Mouse (Mus musculus) MEL (cell line): ENCODE data around the gene Macf1. TPM values are rescaled to one million over a fixed set of nuclear protein-coding genes. Genes with fewer than 3 reads are reported as not detected.

Source experiments
- DNase-seq: peaks from one replicate; pipeline ENCODE4 v3.0.0; 2011; ENCODE audit warnings: low read depth, low spot score
- H3K27ac ChIP-seq: 2 replicates; pipeline ENCODE4 v1.5.1; 2012; ENCODE audit warnings: low read depth, mild to moderate bottlenecking, control low read depth, low read length, moderate library complexity; ENCODE audit not compliant: control insufficient read depth
- H3K27me3 ChIP-seq, 2 experiments: fragments of 150-350 bp in 1 of 2; sonication (generic) in 1 of 2; 2 replicates each; pipeline ENCODE4 v1.6.1; 2012; ENCODE audit warnings: low read length in 2 of 2, mild to moderate bottlenecking in 2 of 2, improper control_type of control experiment in 1 of 2, moderate library complexity in 1 of 2; ENCODE audit not compliant: insufficient read depth in 2 of 2, control insufficient read depth in 1 of 2
- H3K36me3 ChIP-seq, 2 experiments: 2 replicates each; pipeline ENCODE4 v1.6.1; 2012 to 2014; ENCODE audit warnings: low read length in 2 of 2, improper control_type of control experiment in 1 of 2, inconsistent platforms in 1 of 2, mild to moderate bottlenecking in 1 of 2; ENCODE audit not compliant: insufficient read depth in 2 of 2, control insufficient read depth in 1 of 2
- H3K4me1 ChIP-seq, 2 experiments: fragments of 150-350 bp in 1 of 2; sonication (generic) in 1 of 2; 2 replicates each; pipeline ENCODE4 v1.6.1; 2012; ENCODE audit warnings: low read length in 2 of 2, improper control_type of control experiment in 1 of 2, mild to moderate bottlenecking in 1 of 2; ENCODE audit not compliant: insufficient read depth in 2 of 2, control insufficient read depth in 1 of 2
- H3K4me3 ChIP-seq, 2 experiments: fragments of 150-350 bp in 1 of 2; sonication (generic) in 1 of 2; 2 replicates each; pipeline ENCODE4 v1.5.1; 2012; ENCODE audit warnings: low read depth in 2 of 2, low read length in 2 of 2, mild to moderate bottlenecking in 2 of 2, moderate library complexity in 2 of 2, control low read depth in 1 of 2, improper control_type of control experiment in 1 of 2; ENCODE audit not compliant: control insufficient read depth in 1 of 2, insufficient read depth in 1 of 2
- H3K79me2 ChIP-seq: 2 replicates; pipeline ENCODE4 v1.6.1; 2012; ENCODE audit warnings: mild to moderate bottlenecking, low read length, moderate library complexity; ENCODE audit not compliant: control insufficient read depth, poor library complexity, insufficient read depth
- H3K9ac ChIP-seq: 2 replicates; pipeline ENCODE4 v1.6.1; 2012; ENCODE audit warnings: low read depth, mild to moderate bottlenecking, control low read depth, low read length, moderate library complexity; ENCODE audit not compliant: control insufficient read depth, poor library complexity, severe bottlenecking
- H3K9me3 ChIP-seq: fragments of 150-350 bp; sonication (generic); replicated peaks from 2 replicates; pipeline ENCODE4 v1.6.1; 2012; ENCODE audit warnings: mild to moderate bottlenecking, low read length, improper control_type of control experiment, moderate library complexity; ENCODE audit not compliant: insufficient read depth
- CTCF ChIP-seq, 3 experiments: IDR thresholded peaks in 2 of 3; conservative IDR thresholded peaks in 1 of 3; 2 replicates each; pipeline ENCODE4 v1.5.1; 2011 to 2012; ENCODE audit warnings: low read length in 3 of 3, low read depth in 2 of 3, mild to moderate bottlenecking in 2 of 3, improper control_type of control experiment in 1 of 3, inconsistent platforms in 1 of 3, mixed read lengths in 1 of 3, moderate library complexity in 1 of 3; ENCODE audit not compliant: control insufficient read depth in 1 of 3, insufficient read depth in 1 of 3, poor library complexity in 1 of 3, severe bottlenecking in 1 of 3
- E2F4 ChIP-seq: IDR thresholded peaks from 2 replicates; pipeline ENCODE4 v1.6.1; 2011; ENCODE audit warnings: low read depth, low read length, improper control_type of control experiment, borderline replicate concordance
- EP300 ChIP-seq, 2 experiments: IDR thresholded peaks; 2 replicates each; pipeline ENCODE4 v1.6.1; 2011; ENCODE audit warnings: improper control_type of control experiment in 2 of 2, low read length in 2 of 2, low read depth in 1 of 2, mild to moderate bottlenecking in 1 of 2
- ETS1 ChIP-seq: IDR thresholded peaks from 2 replicates; pipeline ENCODE4 v1.6.1; 2012; ENCODE audit warnings: low read depth, mild to moderate bottlenecking, inconsistent platforms, low read length, improper control_type of control experiment, moderate library complexity
- GABPA ChIP-seq: IDR thresholded peaks from 2 replicates; pipeline ENCODE4 v1.6.1; 2012; ENCODE audit warnings: low read depth, mild to moderate bottlenecking, inconsistent platforms, low read length, improper control_type of control experiment, moderate library complexity
- GATA1 ChIP-seq: IDR thresholded peaks from 2 replicates; pipeline ENCODE4 v1.6.1; 2011; ENCODE audit warnings: low read depth, low read length, improper control_type of control experiment
- KAT2A ChIP-seq: conservative IDR thresholded peaks from 2 replicates; pipeline ENCODE4 v1.6.1; 2012; ENCODE audit warnings: low read depth, low read length, improper control_type of control experiment, inconsistent platforms
- MAFK ChIP-seq: IDR thresholded peaks from 2 replicates; pipeline ENCODE4 v1.6.1; 2011; ENCODE audit warnings: low read depth, mild to moderate bottlenecking, low read length, improper control_type of control experiment, borderline replicate concordance
- MAX ChIP-seq: IDR thresholded peaks from 2 replicates; pipeline ENCODE4 v1.6.1; 2011; ENCODE audit warnings: low read length, improper control_type of control experiment
- MXI1 ChIP-seq: IDR thresholded peaks from 2 replicates; pipeline ENCODE4 v1.6.1; 2011; ENCODE audit warnings: mild to moderate bottlenecking, low read depth, low read length, improper control_type of control experiment
- MYC ChIP-seq: IDR thresholded peaks from 2 replicates; pipeline ENCODE4 v1.6.1; 2011; ENCODE audit warnings: low read depth, mild to moderate bottlenecking, low read length, improper control_type of control experiment, moderate library complexity
- POLR2A ChIP-seq, 2 experiments: IDR thresholded peaks; 2 replicates each; pipeline ENCODE4 v1.6.1; 2011 to 2012; ENCODE audit warnings: low read length in 2 of 2, mild to moderate bottlenecking in 2 of 2, control low read depth in 1 of 2, improper control_type of control experiment in 1 of 2, low read depth in 1 of 2, moderate library complexity in 1 of 2; ENCODE audit not compliant: control insufficient read depth in 1 of 2, insufficient read depth in 1 of 2, poor library complexity in 1 of 2
- POLR2AphosphoS5 ChIP-seq: IDR thresholded peaks from 2 replicates; pipeline ENCODE4 v1.6.1; 2012; ENCODE audit warnings: low read depth, borderline replicate concordance, mild to moderate bottlenecking, inconsistent platforms, low read length, moderate library complexity, mixed read lengths
- RAD21 ChIP-seq: IDR thresholded peaks from 2 replicates; pipeline ENCODE4 v1.6.1; 2011; ENCODE audit warnings: mild to moderate bottlenecking, low read depth, low read length, improper control_type of control experiment
- TAL1 ChIP-seq: IDR thresholded peaks from 2 replicates; pipeline ENCODE4 v1.6.1; 2012; ENCODE audit warnings: mild to moderate bottlenecking, inconsistent platforms, low read length, moderate library complexity, mixed read lengths
- TBP ChIP-seq: IDR thresholded peaks from 2 replicates; pipeline ENCODE4 v1.8.0; 2011; ENCODE audit warnings: low read depth, low read length, improper control_type of control experiment
- USF1 ChIP-seq: IDR thresholded peaks from 2 replicates; pipeline ENCODE4 v1.6.1; 2014; ENCODE audit warnings: low read depth, mild to moderate bottlenecking, inconsistent platforms, low read length, improper control_type of control experiment, moderate library complexity
- ZC3H11A ChIP-seq: IDR thresholded peaks from 2 replicates; pipeline ENCODE4 v1.6.1; 2012; ENCODE audit warnings: low read depth, mild to moderate bottlenecking, inconsistent platforms, low read length, improper control_type of control experiment
- ZMIZ1 ChIP-seq: IDR thresholded peaks from 2 replicates; pipeline ENCODE4 v1.6.1; 2012; ENCODE audit warnings: low read depth, mild to moderate bottlenecking, inconsistent platforms, low read length, improper control_type of control experiment, moderate library complexity
- ZNF384 ChIP-seq: IDR thresholded peaks from 2 replicates; pipeline ENCODE4 v1.6.1; 2012; ENCODE audit warnings: low read depth, mild to moderate bottlenecking, inconsistent platforms, low read length, improper control_type of control experiment
- polyA plus RNA-seq, 2 experiments: library from polyadenylated mRNA; stranded (reverse) in 1 of 2; unstranded in 1 of 2; fragments of >175 nt in 1 of 2; fragments of >200 nt in 1 of 2; gene quantifications; 2 replicates each; pipeline versions ENCODE4 v1.2.1 to v1.2.4; 2012; ENCODE audit warnings: low replicate concordance in 2 of 2, low read depth in 1 of 2; ENCODE audit not compliant: insufficient read length in 2 of 2, insufficient read depth in 1 of 2, missing spikeins in 1 of 2
- total RNA-seq: library from RNA; depleted of rRNA; stranded (reverse); fragments of 300-350 nt; gene quantifications from 2 replicates; pipeline ENCODE4 v1.2.3, GENCODE M21; 2012

Gene Macf1
- total and polyA plus RNA-seq, 3 experiments = 18.5 to 71.4 (median 60.8) TPM

GRCm38 (mm10) chr4:123712431-123712830, 28.3 kb upstream of the Macf1 start:
- TF ChIP-seq E2F4 (no peak), MXI1 (no peak), ZMIZ1 (no peak), ETS1 (no peak), MYC (no peak), USF1 (no peak), ZNF384 (no peak), EP300 (IDR thresholded peaks at IDR 0.05; ENCODE audit: low read depth in 1 of 2, low read length in 2 of 2) (no peak), TBP (no peak), ZC3H11A (no peak), POLR2A (IDR thresholded peaks at IDR 0.05; ENCODE audit: control insufficient read depth in 1 of 2, insufficient read depth in 1 of 2, low read depth in 1 of 2, low read length in 2 of 2, poor library complexity in 1 of 2) (no peak), GABPA (no peak), KAT2A (no peak)
- H3K79me2 ChIP-seq = peaks cover 9% of the 10 kb centered on the region
- H3K9me3 ChIP-seq = no peaks in the 10 kb centered on the region
- H3K36me3 ChIP-seq = peaks cover 4 to 6% of the 10 kb centered on the region in 2 experiments
- no peaks in the 10 kb centered on the region for H3K27me3 ChIP-seq
- no peak overlapping the region for H3K27ac ChIP-seq
- H3K9ac ChIP-seq = no peak overlapping the region
- peaks cover 0 to 6% of the 10 kb centered on the region in 2 experiments; a peak in 1 of 4 replicates for H3K4me1 ChIP-seq
- DNase-seq = no peak
- H3K4me3 ChIP-seq = no peak overlapping the region

GRCm38 (mm10) chr4:123707340-123707739, 23.2 kb upstream of the Macf1 start:
- TF ChIP-seq RAD21 = peak; percentile 33
- TF ChIP-seq ZC3H11A = 0 out of 2 replicates have a peak, but pooled peaks have one; percentile 9
- TF ChIP-seq GATA1 = no peak
- TF ChIP-seq CTCF (IDR thresholded peaks at IDR 0.05 in 2 of 3, conservative IDR thresholded peaks at IDR 0.05 in 1 of 3; ENCODE audit: control insufficient read depth in 1 of 3, insufficient read depth in 1 of 3, low read depth in 2 of 3, low read length in 3 of 3, poor library complexity in 1 of 3, severe bottlenecking in 1 of 3) = peak; percentile 9 to 36 (median 35); a peak in 4 of 6 replicates
- Histone ChIP-seq H3K4me1 (no peaks in the 10 kb centered on the region), H3K9ac (no peak overlapping the region), H3K79me2 (no peaks in the 10 kb centered on the region), H3K27ac (no peak overlapping the region), H3K4me3 (no peak overlapping the region), H3K27me3 (no peaks in the 10 kb centered on the region), H3K36me3 (no peaks in the 10 kb centered on the region; a peak in 1 of 4 replicates), H3K9me3 (no peaks in the 10 kb centered on the region)
- DNase-seq = peak; percentile 16

GRCm38 (mm10) chr4:123705340-123705739, 21.2 kb upstream of the Macf1 start:
- H3K27ac ChIP-seq = no peak overlapping the region

More at GRCm38 (mm10) chr4:123705340-123705739, 21.2 kb upstream of the Macf1 start:
- no peaks in the 10 kb centered on the region for H3K27me3 ChIP-seq
- TF ChIP-seq MAFK (no peak), ZNF384 (0 out of 2 replicates have a peak, but pooled peaks have one; percentile 7), POLR2AphosphoS5 (no peak), GABPA (no peak), TAL1 (no peak), MAX (no peak), E2F4 (no peak)
- H3K4me1 ChIP-seq = no peaks in the 10 kb centered on the region
- no peak overlapping the region for H3K4me3 ChIP-seq
- DNase-seq = no peak
- no peaks in the 10 kb centered on the region for H3K79me2 ChIP-seq
- no peaks in the 10 kb centered on the region for H3K9me3 ChIP-seq
- H3K9ac ChIP-seq = no peak overlapping the region
- H3K36me3 ChIP-seq = no peaks in the 10 kb centered on the region
